Mouse (Mus musculus): ENCODE data around the gene Pfn1. TPM values are rescaled to one million over a fixed set of nuclear protein-coding genes. Genes with fewer than 3 reads are reported as not detected.

Gene Pfn1
- total RNA-seq, 4 experiments from 2014 or later, result 268 to 335 (median 298) TPM

DNA sequence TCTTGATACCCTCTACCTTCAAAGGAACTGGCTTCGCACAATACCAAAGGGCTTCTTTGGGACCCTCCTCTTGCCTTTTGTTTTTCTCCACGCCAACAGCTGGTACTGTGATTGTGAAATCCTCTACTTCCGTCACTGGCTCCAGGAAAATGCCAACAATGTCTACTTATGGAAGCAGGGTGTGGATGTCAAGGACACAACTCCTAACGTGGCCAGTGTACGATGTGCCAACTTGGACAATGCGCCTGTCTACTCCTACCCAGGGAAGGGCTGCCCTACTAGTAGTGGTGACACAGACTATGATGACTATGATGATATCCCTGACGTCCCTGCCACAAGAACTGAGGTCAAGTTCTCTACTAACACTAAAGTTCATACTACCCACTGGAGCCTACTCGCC, 14.5 kb downstream of the Pfn1 start:
- peak in 1 of 2 experiments; percentile 1 for DNase-seq (ENCODE audit: low spot score in 2 of 2)

DNA sequence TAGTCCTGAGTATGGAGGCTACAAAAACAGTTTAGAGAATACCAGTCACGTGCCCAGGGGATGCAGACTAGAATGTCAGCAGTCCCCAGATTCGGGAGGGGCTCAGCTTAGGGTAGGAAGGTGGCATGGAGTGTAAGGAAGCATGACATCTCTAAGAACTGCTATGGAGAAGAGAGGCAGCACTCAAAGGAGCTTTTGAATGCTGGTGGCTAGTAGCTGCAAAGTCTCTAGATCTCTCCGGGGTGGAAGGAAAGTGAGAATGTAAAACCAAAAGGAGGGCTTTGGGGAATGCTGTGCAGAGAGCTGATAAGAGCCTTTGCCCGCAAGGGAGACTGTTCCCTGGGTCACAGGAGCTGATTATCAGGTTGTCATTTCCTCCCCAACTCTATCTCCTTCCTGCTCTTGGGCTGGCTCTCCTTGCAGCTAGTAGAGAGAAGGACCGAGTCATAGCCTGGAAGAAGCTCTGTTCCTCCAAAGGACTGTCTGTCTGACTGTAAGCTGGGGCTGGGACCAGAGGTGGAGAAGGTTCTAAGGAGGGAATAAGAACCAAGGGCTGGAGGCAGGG, 15.6 kb downstream of the Pfn1 start, which contains the start of gene Gp1ba:
Gene Gp1ba, plus strand, starts transcription at position 409 of the 565 bp plus-strand sequence.
- no peak for DNase-seq (ENCODE audit: low spot score in 2 of 2)

DNA sequence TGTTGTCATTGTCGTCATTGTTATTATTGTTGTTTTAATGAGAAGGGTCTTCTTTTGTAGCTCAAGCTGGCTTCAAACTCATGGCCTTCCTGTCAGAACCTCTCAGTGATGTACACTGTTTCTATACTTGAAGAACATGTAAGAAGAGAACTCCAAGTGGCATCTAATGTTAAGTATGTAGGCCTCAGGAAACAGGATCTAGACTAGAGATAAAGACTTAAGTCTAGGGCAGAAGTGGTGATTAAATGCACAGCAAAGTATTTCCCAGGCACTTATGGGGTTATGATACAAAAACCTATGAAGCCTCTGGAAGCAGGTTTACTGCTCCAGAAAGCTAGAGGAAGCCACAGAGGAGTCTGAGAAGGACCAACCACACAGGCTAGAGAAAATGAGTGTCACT, 16.2 kb downstream of the Pfn1 start:
- DNase-seq (ENCODE audit: low spot score in 2 of 2), result no peak

DNA sequence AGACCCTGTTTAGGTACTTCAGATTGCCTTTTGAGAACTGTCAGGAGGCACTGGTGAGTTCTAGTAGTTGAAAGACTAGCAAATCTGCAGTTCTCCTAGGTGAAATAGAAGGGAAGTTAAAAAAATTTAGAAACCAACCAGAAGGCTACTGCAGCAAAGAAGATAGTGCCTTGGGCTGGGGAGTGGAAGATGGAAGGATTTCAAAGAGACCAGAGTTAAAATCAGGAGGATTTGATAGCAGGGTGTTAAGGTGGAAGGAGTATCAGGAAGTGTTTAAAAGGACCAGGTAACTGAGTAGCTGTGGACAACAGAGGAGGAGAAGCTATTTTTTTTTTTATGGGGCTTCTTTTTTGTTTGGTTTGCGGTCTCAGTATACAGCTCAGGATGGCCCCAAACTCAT, 16.7 kb downstream of the Pfn1 start:
- DNase-seq (ENCODE audit: low spot score in 2 of 2), result no peak

DNA sequence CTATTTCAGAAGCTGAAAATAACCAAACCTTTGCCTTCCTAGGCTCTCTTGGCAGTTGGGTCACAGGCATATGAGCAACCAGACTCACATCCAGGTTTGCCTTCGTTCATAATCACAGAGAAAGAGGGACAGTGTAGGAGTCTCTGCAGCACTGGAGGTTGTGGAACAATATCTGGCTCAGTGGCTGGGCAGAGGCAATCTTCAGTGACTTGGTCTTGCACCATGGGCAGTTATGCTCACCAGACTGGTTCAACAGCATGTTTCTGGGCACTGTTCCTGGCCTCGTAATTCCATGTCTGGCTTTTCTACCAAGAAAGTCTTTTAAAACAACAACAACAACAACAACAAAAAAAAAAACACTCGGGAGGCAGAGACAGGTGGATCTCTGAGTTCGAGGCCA, 18.8 kb downstream of the Pfn1 start:
- no peak for DNase-seq (ENCODE audit: low spot score in 2 of 2)

GRCm38 (mm10) chr11:70630129-70630528, 24.3 kb downstream of the Pfn1 start:
- DNase-seq (ENCODE audit: low spot score in 2 of 2), result no peak

- no peak for DNase-seq (ENCODE audit: low spot score in 2 of 2)
These were observed 24.9 kb downstream of the Pfn1 start for GRCm38 (mm10) chr11:70629557-70629956.

DNA sequence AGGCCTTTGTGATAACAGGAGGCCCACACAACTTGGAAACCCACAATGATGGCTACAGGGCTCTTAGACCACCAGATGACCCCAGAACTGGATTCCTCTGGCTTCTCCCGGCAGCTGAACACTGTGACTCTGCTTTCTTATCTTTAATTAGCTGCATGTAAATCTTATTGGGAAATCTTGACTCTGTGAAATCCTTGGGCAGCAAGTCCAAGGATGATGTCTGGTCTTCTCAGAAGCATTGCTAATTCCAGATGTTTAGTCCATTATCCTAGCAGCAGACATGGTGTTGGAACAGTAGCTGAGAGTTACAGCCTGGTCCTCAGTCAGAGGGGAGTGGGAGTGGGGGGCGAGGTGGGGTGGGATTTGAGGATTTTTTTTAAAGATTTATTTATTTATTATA, 26.0 kb downstream of the Pfn1 start:
- no peak for DNase-seq (ENCODE audit: low spot score in 2 of 2)

DNA sequence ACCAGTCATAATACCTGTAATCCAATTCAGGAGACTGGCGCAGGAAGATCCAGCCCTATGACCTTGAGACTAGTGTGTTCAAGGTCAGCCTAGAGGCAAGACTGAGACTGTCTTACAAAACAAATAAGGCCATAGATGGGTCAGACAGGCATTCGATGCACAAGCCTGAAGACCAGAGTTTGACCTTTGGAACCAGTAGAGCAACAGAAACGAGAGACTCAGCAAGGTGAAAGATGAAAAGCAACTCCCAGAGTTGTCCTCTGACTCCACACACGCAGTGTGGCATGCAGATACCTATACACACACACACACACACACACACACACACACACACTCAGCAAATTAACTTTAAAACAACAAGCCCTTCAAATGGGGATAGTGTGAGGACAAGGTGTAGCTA, 27.6 kb downstream of the Pfn1 start:
- DNase-seq (ENCODE audit: low spot score in 2 of 2), result no peak

- no peak for DNase-seq (ENCODE audit: low spot score in 2 of 2)
These were observed 29.0 kb downstream of the Pfn1 start for GRCm38 (mm10) chr11:70625473-70625872.

GRCm38 (mm10) chr11:70623053-70623742, 31.2 kb downstream of the Pfn1 start:
- no peak for DNase-seq (ENCODE audit: low spot score in 2 of 2)

GRCm38 (mm10) chr11:70621972-70622814, 32.3 kb downstream of the Pfn1 start:
- DNase-seq (ENCODE audit: low spot score in 2 of 2), result no peak

DNA sequence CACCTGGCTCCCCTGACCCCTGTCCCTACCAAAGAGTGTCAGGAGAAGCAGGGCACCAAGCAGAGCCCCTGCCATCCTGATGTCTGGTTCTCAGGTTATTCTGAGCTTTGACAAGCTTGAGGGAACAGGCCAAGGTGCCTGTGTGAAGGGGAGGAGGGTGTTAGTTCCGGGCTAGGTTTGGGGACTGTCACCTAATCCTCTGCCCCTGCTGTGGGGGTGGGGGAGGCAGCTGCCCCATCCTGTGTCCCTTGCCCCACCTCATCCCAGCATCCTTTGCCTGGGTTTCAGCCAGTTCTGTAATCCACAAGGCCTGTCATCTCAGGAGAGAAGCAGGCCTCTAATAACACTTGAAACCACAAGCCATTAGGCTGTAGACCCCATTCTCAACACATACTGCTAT, 35.3 kb downstream of the Pfn1 start, which contains the start of gene Chrne:
Gene Chrne, minus strand, starts transcription at position 116 of the 400 bp plus-strand sequence.
- DNase-seq (ENCODE audit: low spot score in 2 of 2), result peak in 1 of 2 experiments; percentile 1

GRCm38 (mm10) chr11:70615516-70616093, 38.8 kb downstream of the Pfn1 start, which contains the start of gene 4930544D05Rik:
Gene 4930544D05Rik, plus strand, starts transcription at chr11:70615848.
- no peak for DNase-seq (ENCODE audit: low spot score in 2 of 2)

GRCm38 (mm10) chr11:70615074-70615473, 39.4 kb downstream of the Pfn1 start:
- no peak for DNase-seq (ENCODE audit: low spot score in 2 of 2)

DNA sequence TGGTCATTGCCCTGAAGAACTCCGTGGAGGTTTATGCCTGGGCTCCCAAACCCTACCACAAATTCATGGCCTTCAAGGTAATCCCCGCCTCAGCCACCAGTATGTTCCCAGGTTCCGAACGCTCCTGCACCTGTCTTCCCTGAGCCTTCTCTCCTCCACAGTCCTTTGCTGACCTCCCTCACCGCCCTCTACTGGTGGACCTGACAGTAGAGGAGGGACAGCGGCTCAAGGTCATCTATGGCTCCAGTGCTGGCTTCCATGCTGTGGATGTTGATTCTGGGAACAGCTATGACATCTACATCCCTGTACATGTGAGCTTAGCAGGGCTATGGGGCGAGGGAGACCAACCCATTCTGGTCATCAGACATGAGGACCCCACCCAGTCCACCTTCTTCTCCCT, 41.9 kb downstream of the Pfn1 start:
- DNase-seq (ENCODE audit: low spot score in 2 of 2), result no peak

GRCm38 (mm10) chr11:70610752-70611151, 43.7 kb downstream of the Pfn1 start:
- no peak for DNase-seq (ENCODE audit: low spot score in 2 of 2)

DNA sequence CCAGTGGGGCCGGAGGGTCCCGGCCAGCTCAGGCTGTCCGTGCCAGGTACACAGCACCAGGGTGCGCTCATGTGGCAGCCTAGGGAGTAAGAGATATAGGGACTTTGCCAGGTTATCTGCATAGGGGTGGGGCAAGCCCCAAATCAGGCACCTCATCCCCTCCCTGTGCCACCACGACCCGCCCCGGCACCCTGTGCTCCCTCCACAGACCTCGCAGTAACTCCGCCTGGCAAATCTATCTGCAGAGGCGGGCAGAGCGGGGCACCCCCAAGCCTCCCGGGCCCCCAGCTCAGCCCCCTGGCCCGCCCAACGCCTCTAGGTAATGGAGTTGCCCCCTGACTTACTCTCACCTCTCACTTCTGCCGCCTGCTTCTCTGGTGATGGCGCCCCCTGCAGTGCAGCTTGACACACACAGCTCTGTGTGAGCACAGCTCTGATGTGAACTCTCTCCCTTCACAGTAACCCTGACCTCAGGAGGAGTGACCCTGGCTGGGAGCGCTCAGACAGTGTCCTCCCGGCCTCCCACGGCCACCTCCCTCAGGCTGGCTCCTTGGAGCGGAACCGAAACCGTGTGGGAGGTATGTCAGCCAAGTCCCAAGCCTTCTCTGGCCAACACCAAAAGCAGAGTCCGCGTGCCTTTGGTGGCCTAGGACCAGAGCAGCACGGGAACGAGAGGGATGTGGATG, 45.9 kb downstream of the Pfn1 start:
- DNase-seq (ENCODE audit: low spot score in 2 of 2), result no peak

- DNase-seq (ENCODE audit: low spot score in 2 of 2), result no peak
These were observed 46.8 kb downstream of the Pfn1 start for GRCm38 (mm10) chr11:70607611-70608010.

DNA sequence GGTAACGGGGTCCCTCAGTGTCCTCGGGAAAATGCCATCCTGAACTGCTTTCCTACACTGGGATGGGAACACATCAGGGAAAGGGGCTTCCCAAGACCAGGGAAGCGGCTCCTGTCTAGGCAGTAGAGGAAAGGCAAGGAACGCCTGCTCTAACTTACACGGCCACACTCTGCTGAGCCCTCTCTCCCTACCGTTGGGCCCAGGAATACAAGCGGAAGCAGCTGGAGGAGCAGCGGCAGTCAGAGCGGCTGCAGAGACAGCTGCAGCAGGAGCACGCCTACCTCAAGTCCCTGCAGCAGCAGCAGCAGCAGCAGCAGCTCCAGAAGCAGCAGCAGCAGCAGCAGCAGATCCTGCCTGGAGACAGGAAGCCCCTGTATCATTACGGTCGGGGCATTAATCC, 47.7 kb downstream of the Pfn1 start:
- DNase-seq (ENCODE audit: low spot score in 2 of 2), result no peak

- peak in 1 of 2 experiments; percentile 78 for DNase-seq (ENCODE audit: low spot score in 2 of 2)
These were observed 49.3 kb downstream of the Pfn1 start for GRCm38 (mm10) chr11:70605024-70605566.
